Mouse (Mus musculus) kidney, postnatal 10 days (tissue): ENCODE measurements around the gene Slc15a2.
A peak's percentile ranks its signal among the peaks of the same experiment; 100 is the strongest.

Experiments used
- DNase-seq: peaks from one replicate; pipeline ENCODE4 v3.0.0; 2021; ENCODE audit warnings: mixed read lengths

The Slc15a2 gene

DNA sequence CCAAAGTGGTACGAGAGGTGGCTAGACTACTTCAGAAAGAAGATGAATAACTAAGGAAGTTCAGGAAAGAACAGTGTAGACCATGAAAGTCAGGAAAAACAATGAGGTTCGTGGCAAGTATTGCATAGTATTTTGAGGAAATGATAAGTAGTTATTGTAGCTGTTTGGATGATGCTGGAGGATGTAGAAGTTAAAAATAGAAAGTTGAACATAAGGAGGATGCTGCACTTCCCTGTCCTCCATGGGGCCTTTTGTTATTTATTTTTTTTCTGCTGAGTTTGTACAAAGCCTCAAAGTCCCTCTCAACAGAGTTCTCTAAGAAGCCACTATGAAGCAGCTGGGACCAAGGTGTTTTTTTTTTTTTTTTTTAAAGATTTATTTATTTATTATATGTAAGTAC, 37.0 kb downstream of the Slc15a2 start:
- no peak for DNase-seq

DNA sequence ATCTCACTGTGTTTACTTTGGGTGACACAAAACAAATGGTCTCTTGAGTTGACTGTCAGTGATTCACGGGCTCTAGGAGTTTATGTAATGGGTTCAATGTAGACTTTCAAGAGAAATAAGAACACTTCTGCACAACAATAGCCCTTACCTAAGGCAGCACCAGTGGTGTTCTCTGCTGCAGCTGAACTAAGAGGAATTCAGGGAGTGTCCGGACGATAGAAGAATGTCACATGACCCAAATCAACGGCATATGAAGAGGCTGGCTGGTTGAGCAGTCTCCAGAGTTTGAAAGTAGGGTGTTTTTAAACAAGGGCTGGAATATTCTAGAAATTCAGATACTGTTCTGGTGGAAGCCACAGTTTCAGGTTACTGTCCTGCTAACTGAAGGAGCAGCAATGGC, 37.7 kb downstream of the Slc15a2 start:
- no peak for DNase-seq

DNA sequence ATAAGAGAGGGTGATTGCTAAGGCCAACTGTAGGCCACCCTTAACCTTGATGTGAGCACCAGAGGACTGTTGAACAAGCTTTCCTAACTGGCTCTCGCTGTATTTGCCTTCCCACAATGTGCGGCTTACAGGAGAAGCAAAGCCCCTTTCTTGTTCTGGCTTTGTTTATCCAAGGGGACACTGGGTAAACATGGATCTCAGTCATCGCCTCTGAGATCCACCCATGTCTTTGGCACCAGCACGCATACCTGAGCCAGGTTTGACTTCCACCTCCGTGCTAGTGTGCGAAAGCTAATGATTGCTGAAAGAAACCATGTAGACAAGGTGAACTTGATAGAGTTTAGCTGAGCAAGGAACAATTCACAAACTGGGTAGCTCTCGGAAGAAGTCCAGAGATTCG, 41.2 kb downstream of the Slc15a2 start:
- no peak for DNase-seq

DNA sequence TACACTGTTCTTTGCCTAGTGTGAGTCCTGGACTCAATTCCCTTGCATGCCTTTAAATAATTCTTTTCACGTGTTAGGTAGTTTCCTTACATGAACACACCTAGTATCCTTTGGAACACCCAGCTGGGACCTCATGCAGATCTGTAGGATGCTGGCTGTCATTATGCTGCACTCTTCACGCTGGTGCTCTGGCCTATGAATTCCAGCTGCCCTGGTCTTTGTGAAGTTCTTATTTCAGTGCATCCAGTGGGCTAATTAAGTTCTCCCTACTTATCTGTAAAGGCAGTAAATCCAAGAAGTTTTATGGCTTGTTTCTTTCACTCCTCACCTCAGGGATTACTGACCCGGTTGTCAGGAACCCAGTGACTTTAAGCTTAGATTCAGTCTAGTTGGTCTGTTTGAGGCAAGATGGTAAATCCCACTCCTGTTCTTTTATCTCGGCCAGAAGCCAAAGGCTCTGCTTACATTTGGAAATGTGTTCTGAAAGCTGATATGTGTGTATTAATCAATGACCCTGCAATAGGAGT, 45.3 kb downstream of the Slc15a2 start:
- no peak for DNase-seq

DNA sequence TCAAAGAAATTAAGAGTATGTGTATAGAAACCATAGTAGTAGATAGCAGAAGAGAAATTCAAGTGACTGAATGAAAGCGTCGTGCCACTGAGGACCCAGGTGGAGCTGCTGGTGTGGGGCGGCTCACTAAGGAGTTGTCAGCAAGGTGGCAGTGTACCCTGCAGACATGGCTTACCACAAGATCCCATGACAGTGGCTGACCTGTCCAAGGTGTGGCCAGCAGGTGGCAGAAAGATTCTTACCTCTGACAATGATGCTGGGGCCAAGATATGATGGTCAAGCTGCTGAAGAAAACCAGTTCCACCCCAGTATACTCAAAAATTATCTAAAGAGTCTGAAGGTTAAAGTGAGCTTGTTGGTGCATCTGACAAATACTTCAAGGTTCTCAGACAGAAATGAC, 49.3 kb downstream of the Slc15a2 start:
- peak; percentile 59 for DNase-seq

DNA sequence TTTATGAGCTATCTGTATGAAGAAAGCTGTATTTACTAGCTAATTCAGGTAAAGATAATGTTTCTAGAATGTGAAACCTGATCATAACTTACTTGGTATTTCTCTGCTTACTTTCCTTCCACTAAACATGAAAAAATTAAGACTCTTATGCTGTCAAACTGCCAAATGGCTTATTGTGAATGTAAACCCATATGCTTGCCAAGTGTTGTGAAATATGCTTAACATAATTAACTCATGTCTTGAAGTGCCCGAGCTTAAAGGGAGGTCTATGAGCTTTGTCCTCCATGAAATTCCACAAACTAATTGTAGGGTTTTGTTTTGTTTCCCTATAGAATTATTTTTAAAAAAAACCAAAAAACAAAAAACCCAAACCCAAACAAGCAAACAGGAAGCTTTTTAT, 50.9 kb downstream of the Slc15a2 start:
- DNase-seq = no peak

DNA sequence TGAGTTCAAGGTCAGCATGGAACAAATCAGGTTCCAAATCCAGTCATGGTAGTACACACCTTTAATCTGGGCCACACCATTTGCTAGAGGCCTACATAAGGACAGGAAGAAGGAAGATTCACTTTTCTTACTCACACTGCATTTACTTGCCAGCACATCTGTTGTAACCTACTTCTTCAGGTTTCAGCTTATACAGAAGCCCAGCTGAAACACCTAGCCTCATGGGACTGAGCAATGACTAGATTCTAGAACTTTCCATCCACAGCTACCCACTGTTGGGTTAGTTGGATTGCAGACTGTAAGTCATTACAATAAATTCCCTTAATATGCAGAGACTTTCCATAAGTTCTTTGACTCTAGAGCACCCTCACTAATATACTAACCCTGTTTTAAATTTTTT, 52.2 kb downstream of the Slc15a2 start:
- no peak for DNase-seq

DNA sequence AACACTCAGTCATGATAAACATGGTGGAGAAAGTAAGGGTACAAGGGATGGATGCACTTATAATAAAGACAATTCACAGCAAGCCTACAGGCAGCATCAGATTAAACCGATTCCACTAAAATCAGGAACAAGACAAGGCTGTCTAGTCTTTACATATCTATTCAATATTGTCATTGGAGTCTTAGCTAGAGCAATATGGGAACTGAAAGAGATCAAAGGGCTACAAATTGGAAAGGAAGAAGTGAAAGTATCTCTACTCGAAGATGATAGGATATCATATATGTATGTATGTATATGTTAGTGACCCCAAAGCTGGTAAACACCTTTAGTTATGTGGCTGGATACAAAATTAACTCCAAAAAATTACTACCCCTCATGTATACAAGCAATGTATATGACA, 55.8 kb downstream of the Slc15a2 start:
- no peak for DNase-seq

DNA sequence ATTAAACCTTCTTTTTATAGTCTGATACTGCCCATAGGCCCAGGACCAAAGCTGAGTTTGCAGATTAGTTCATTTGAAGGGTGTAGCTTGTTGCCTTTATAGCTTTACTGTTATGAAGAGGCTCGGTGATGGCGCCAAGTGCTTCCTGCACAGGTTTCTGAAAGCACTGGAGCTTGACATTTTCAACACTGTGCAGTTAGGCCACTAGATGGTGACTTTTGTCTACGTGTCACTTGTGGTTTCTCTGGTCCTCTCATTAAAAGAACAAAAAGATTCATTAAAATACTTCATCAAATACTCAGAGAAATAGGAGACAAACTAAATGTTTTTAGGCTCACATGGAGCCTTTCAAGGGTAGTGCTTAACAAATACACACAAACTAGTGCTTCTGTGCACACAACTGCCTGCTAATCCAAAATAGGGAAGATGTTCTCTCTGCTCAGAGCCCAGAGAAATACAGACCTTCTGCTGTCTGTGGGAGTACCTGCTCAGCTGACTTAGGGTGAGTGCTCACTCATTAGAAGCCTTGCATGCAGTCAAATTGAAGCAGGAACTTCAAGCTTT, 60.8 kb downstream of the Slc15a2 start:
- peak; percentile 21 for DNase-seq

DNA sequence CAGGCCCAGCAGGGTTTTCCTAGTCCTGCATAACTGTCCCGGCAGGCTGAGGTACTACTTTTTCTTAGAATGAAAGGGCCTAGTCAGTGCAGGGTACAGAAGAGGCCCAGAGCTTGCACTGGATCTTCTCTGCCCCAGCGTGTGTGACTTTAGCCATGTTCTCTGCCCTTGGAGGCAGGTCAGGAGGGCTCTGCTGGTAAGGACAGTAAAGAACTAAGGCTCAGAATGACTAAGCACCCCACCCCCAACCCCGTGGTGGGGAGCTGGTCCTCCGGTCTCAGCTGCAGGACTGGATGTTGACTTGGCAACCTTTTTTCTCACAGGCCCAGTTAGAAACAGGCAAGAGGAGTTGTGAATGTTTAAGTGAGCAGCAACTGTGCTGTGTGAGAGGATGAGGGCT, 62.0 kb downstream of the Slc15a2 start:
- DNase-seq = no peak

DNA sequence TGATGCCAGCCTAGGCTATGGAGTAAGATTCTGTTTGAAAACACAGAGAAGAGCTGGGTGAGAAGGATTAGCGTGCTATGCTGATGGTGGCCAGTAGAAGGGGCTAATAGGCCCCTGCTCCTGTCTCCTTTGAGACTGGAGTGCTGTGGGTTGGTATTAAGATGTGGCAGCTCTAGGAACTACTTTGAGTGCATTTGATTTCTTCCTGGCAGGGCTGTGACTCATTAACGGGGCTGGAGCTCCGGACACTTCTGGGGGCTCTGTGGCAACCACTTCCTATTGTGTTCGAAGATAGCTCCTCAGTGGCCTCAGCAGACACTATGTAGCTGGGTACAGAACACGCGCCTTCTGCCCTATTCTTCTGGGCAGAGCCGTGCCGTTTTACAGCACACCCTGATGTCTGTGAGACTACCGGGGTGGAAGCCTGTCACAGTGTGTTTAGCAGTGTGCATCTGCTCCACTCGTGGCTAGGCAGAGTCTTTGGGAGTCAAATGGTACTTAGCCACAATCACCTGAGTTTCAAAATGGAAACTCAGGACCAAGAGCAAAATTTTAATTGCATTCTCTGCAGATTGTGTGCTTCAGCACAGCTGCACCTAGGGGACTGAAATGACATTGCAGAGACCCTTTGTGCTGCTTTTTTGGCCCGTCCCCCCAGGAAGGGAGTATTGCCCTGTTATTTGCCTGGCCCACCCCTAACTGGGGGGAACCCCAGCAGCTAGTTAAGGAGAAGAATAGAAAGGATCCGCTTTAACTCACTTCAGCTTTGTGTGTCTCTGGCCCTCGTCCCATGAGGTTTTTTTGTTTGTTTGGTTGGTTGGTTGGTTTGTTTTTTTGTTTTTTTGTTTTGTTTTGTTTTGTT, 64.3 kb downstream of the Slc15a2 start:
- DNase-seq = no peak

DNA sequence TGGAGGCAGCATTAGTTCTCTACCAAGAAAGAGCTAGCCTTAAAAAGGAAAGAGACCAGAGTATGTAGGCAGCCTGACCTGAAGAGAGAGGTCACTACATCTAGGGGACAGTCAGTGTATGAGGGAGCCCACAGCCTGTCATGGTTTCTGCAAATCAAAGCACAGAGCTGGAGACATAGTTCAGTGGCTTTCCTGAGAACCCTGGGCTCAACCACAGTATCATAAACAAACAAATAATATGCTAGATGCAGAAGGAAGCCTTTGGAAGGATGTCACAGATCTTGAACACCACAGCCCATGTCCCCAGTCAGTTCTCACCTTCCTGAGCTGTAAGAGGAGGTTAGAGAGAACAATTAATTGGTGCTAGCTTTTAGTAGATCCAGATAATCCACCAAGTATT, 66.1 kb downstream of the Slc15a2 start:
- DNase-seq = no peak

DNA sequence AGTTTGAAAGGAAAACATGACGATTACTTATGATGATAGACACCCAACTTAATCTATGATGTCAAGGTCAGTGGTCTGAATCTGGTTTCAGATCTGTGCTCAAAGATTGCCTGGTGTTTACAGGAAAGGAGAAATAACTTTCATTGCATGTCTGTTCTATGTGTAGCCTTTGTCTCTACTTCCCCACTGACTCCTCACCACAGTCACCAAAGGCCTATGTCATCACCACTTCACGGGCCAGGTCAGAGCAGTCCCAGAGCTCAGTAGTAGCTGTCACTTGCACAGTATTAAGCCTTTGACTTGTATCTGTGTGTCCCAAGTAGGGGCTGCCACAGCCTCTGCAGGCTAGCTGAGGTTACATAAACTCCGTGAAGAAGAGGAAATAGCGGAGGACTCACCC, 67.3 kb downstream of the Slc15a2 start:
- DNase-seq = no peak

DNA sequence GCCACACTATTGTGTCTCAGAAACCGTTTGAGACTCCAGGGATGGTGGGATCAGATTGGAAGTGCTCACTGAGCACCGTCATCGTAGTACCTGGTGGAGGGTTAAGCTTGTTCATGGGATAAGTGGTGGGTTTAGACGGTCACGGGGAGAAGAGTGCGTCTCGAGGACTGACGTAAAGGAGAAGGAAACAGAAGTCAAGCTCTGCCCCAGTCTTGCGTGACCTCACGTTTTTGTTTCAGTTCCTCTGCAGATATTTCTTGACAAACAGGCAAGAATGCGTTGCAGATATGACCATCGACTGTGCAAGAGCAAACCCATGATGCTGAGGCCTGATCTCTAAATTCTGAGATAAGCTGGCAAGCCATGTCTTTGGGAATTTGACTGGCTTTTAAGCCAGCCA, 73.0 kb downstream of the Slc15a2 start:
- no peak for DNase-seq

DNA sequence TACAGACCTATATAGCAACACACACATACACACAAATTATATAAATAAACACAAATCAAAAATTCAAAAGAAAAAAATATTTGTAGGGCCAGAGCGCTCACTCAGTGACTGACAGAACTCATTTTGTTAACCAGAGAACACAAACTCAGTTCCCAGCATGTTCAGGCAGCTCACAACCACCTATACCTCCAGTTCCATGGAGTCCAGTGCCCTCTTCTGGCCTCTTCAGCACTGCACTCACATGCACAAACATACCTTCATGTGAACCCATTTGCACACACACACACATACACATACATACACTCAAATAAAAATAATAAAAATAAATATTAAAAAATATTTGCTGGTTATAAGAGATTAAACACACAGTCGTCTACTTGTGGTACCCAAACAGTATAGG, 74.0 kb downstream of the Slc15a2 start:
- DNase-seq = no peak

DNA sequence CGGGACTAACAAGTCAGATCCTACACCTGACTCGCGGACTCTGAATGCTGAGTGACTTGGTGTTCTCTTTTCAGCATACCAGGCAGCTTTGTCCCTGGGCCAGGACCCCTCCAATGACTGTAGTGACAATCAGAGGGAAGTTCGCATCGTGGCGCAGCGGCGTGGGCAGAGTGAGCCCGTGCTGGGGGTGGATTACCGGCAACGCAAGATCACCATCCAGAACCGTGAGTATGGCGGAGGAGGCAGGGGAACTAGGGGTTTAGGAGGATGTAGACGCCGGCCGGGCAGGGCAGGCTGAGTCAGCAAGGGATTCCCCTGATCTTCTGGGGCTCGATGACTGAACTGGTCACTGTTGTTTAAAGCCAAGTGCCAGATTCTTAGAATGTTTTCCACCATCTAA, 75.4 kb downstream of the Slc15a2 start:
- DNase-seq = no peak

DNA sequence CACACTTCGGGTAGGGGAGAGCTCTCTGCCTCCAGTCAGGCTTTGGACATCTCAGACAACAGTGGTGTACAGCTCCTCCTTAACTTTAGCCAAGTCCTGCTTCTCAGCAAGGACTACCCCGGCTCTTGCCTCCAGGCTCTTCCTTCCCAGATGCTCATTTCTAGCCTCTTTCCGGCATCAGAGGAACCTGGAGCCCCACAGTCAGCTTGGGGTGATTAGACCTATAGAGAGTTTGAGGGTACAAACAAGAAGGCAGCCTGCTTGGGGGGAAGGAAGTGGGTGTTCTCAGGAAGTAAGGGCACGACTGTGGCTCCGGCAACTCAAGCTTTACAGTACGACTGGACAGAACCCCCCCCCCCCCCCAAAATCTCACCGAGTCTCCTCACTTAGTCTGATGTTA, 76.0 kb downstream of the Slc15a2 start:
- DNase-seq = no peak

DNA sequence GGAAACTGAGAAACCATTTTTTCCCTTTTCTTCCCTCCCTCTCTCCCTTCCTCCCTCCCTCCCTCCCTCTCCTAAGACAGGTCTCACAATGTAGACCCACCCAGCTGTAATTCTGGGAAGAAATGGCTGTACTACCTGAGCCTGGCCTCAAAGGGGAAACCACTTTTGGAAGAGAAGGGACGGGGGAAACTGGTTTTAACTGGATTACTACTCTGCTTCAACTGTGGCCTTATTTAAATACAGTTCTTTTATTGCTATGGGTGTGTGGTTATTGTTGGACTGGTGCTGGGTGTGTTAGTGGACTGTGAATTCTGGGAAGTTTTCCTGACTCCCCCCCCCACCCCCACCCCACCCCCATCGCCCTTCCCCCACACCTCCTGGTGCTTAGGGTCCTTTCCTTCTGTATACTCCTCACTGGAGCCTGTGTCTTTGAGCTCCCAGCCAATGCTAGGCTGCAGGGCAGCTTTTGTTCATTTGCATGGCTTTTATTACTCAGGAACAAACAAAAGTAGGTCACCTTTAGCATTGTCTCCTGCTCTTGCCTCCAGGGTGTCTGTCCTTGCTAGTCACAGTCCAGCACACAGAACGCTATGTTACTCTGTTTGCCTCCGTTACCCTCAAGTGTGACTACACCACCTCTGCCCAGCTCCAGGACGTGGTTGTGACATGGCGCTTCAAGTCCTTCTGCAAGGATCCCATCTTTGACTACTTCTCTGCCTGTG, 76.9 kb downstream of the Slc15a2 start:
- DNase-seq = peak; percentile 24

DNA sequence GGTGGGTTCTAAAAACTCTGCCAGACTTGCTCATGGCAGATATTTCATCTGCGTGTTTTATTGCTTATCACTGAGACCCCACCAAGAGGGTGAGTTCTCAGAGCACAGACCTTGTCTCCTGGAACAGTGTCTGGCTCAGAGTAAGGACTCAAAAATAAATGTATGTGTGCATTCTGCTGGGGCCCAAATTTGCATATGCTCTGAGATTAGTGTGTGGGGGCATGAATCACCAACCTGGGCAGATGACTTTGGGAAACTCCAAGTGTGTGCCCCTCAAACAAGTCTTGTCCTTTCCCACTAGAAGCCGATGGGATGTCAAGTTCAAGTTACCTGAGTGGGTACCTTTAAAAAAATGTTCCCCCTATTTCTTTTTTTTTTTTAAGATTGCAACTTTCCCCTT, 84.3 kb downstream of the Slc15a2 start:
- no peak for DNase-seq
